Mouse (Mus musculus): ENCODE measurements around the gene Nrgn.

- no peak for TF ChIP-seq POLR2A (IDR thresholded peaks at IDR 0.05; ENCODE audit: control insufficient read depth in 1 of 2, insufficient read depth in 1 of 2, low read depth in 1 of 2, low read length in 2 of 2, poor library complexity in 1 of 2)
- no peak for TF ChIP-seq ZC3H11A (IDR thresholded peaks at IDR 0.05; ENCODE audit: low read depth, low read length)
- no peak for TF ChIP-seq CTCF (IDR thresholded peaks at IDR 0.05 in 2 of 3, conservative IDR thresholded peaks at IDR 0.05 in 1 of 3; ENCODE audit: control insufficient read depth in 1 of 3, insufficient read depth in 1 of 3, low read depth in 2 of 3, low read length in 3 of 3, poor library complexity in 1 of 3, severe bottlenecking in 1 of 3)
Observed at GRCm38 (mm10) chr9:37514456-37514855, 38.2 kb downstream of the Nrgn start.
